In the genomic region with DNA sequence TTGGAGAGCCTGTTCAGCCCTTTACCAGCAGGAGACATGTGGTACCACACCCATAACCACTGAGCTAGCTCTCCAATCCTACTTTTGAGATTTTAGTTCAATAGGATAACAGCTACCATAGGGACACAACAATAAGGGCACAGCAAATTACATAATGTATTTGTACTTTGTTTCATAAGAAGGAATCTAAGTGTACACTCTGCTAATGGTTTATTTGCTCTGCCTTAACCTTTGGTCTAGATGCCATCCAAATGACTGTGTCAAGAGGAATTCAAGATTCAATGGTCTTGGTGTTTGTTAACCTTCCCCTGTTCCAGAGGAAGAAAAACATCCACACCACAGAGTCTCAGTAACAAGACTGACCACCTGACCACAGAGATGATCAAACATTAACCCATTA, we compare ENCODE assay signal across 22 mouse cellular contexts. TPM values are rescaled to one million over a fixed set of nuclear protein-coding genes. Genes with fewer than 3 reads are reported as not detected.
DNase-seq lines count a peak whose midpoint lies in the region; ATAC-seq lines count a peak whose summit lies in the region.
"Had no signal": no experiment of that assay in that cellular context is flagged by ENCODE, and none has a peak within 500 bp of the region (broad histone marks: within the 10 kb centered on the region; RNA-seq: fewer than 3 reads in every experiment).

No protein-coding gene starts in this region.

- no peak overlapping the region for H3K4me2 ChIP-seq in kidney, embryonic 14.5 days (replicated peaks; ENCODE audit: low read depth, low read length)
- no peak overlapping the region for H3K4me2 ChIP-seq in intestine, embryonic 15.5 days (replicated peaks)
- H3K4me2 ChIP-seq in neural tube, embryonic 15.5 days = no peak overlapping the region
- H3K4me2 ChIP-seq: embryonic facial prominence, embryonic 13.5 days; forebrain, embryonic 15.5 days; hindbrain, embryonic 12.5 days; limb, embryonic 12.5 days; liver, embryonic 15.5 days; midbrain, embryonic 13.5 days; neural tube, embryonic 12.5 days had no signal

- peak; percentile 59 for DNase-seq in kidney, adult 11 months
- DNase-seq in lung, adult 18-20 months = peak; percentile 32 to 56
- no peak for DNase-seq in lung, postnatal 10 days
- peak; percentile 65 for DNase-seq in yolk sac, embryonic 10.5 days (ENCODE audit: low spot score)
- DNase-seq: adrenal gland, postnatal 25 days; cerebellum, adult 11-12 months; cerebellum, postnatal 14 days; gastrocnemius, postnatal 25 days; thymus, postnatal 25 days had no signal

- no peak for ATAC-seq in kidney, embryonic 14.5 days (ENCODE audit: low FRiP score, low TSS enrichment)
- peak; percentile 68 for ATAC-seq in intestine, embryonic 15.5 days
- no peak for ATAC-seq in neural tube, embryonic 15.5 days (ENCODE audit: low FRiP score)
- ATAC-seq: forebrain, embryonic 15.5 days; midbrain, embryonic 13.5 days had no signal

- no peaks in the 10 kb centered on the region for H3K9me3 ChIP-seq in kidney, embryonic 14.5 days (ENCODE audit: control insufficient read depth, low read length)
- no peaks in the 10 kb centered on the region for H3K9me3 ChIP-seq in intestine, embryonic 15.5 days
- no peaks in the 10 kb centered on the region for H3K9me3 ChIP-seq in neural tube, embryonic 15.5 days (replicated peaks)
- H3K9me3 ChIP-seq: embryonic facial prominence, embryonic 13.5 days; forebrain, embryonic 15.5 days; hindbrain, embryonic 12.5 days; limb, embryonic 12.5 days; liver, embryonic 15.5 days; midbrain, embryonic 13.5 days; neural tube, embryonic 12.5 days had no signal

- no peaks in the 10 kb centered on the region for H3K36me3 ChIP-seq in kidney, embryonic 14.5 days (ENCODE audit: control insufficient read depth, insufficient read depth, low read length)
- H3K36me3 ChIP-seq in intestine, embryonic 15.5 days = no peaks in the 10 kb centered on the region
- H3K36me3 ChIP-seq in neural tube, embryonic 15.5 days = no peaks in the 10 kb centered on the region
- H3K36me3 ChIP-seq: embryonic facial prominence, embryonic 13.5 days; forebrain, embryonic 15.5 days; hindbrain, embryonic 12.5 days; limb, embryonic 12.5 days; liver, embryonic 15.5 days; midbrain, embryonic 13.5 days; neural tube, embryonic 12.5 days had no signal

- H3K27me3 ChIP-seq in kidney, embryonic 14.5 days (ENCODE audit: control insufficient read depth, insufficient read depth, low read length) = no peaks in the 10 kb centered on the region
- no peaks in the 10 kb centered on the region for H3K27me3 ChIP-seq in intestine, embryonic 15.5 days (replicated peaks)
- no peaks in the 10 kb centered on the region for H3K27me3 ChIP-seq in neural tube, embryonic 15.5 days (replicated peaks)
- H3K27me3 ChIP-seq: forebrain, embryonic 15.5 days; midbrain, embryonic 13.5 days; neural tube, embryonic 12.5 days had no signal

- H3K9ac ChIP-seq in kidney, embryonic 14.5 days (ENCODE audit: low read depth, low read length) = no peak overlapping the region
- no peak overlapping the region for H3K9ac ChIP-seq in intestine, embryonic 15.5 days
- H3K9ac ChIP-seq in neural tube, embryonic 15.5 days (replicated peaks) = no peak overlapping the region
- H3K9ac ChIP-seq: embryonic facial prominence, embryonic 13.5 days; forebrain, embryonic 15.5 days; hindbrain, embryonic 12.5 days; limb, embryonic 12.5 days; liver, embryonic 15.5 days; midbrain, embryonic 13.5 days; neural tube, embryonic 12.5 days had no signal

- no peak overlapping the region for H3K4me3 ChIP-seq in kidney, embryonic 14.5 days (ENCODE audit: low read length)
- H3K4me3 ChIP-seq in intestine, embryonic 15.5 days (replicated peaks) = no peak overlapping the region
- H3K4me3 ChIP-seq in neural tube, embryonic 15.5 days (replicated peaks) = no peak overlapping the region
- H3K4me3 ChIP-seq: embryonic facial prominence, embryonic 13.5 days; forebrain, embryonic 15.5 days; hindbrain, embryonic 12.5 days; limb, embryonic 12.5 days; liver, embryonic 15.5 days; midbrain, embryonic 13.5 days; neural tube, embryonic 12.5 days had no signal

- no peaks in the 10 kb centered on the region for H3K4me1 ChIP-seq in kidney, embryonic 14.5 days (ENCODE audit: control insufficient read depth, insufficient read depth, low read length)
- H3K4me1 ChIP-seq in intestine, embryonic 15.5 days (replicated peaks) = no peaks in the 10 kb centered on the region; the same call in 1 of the 2 replicates
- H3K4me1 ChIP-seq in neural tube, embryonic 15.5 days = peaks cover 9% of the 10 kb centered on the region; the same call in 1 of the 2 replicates
- H3K4me1 ChIP-seq: limb, embryonic 12.5 days had no signal

- H3K27ac ChIP-seq in kidney, embryonic 14.5 days (ENCODE audit: low read depth, low read length) = no peak overlapping the region
- H3K27ac ChIP-seq in intestine, embryonic 15.5 days = no peak overlapping the region
- H3K27ac ChIP-seq in neural tube, embryonic 15.5 days (replicated peaks) = no peak overlapping the region
- H3K27ac ChIP-seq: embryonic facial prominence, embryonic 13.5 days; forebrain, embryonic 15.5 days; hindbrain, embryonic 12.5 days; limb, embryonic 12.5 days; liver, embryonic 15.5 days; midbrain, embryonic 13.5 days; neural tube, embryonic 12.5 days had no signal

RNA-seq across cellular contexts. Expression of gene Cyp4b1, which starts 11.7 kb away (rescaled TPM):
- 1.9 and 3.1 TPM in 2 replicates for polyA plus RNA-seq in kidney, embryonic 14.5 days (2014; fragmentation: Nextera tagmentation; extraction: Ambion mirVana)
- 2.0 and 2.6 TPM in 2 replicates for polyA plus RNA-seq in intestine, embryonic 15.5 days (2015; fragmentation: Nextera tagmentation; extraction: Ambion mirVana)
- 1.3 TPM in 2 replicates for polyA plus RNA-seq in neural tube, embryonic 15.5 days (2015; fragmentation: Nextera tagmentation; extraction: Ambion mirVana)
- polyA plus RNA-seq: limb, embryonic 12.5 days had no signal

RNA-seq across cellular contexts. Expression of gene Cyp4a32, which starts 58.4 kb away (rescaled TPM):
- polyA plus RNA-seq in kidney, embryonic 14.5 days (2014; fragmentation: Nextera tagmentation; extraction: Ambion mirVana) = not detected in 2 replicates
- not detected in 2 replicates for polyA plus RNA-seq in intestine, embryonic 15.5 days (2015; fragmentation: Nextera tagmentation; extraction: Ambion mirVana)
- polyA plus RNA-seq in neural tube, embryonic 15.5 days (2015; fragmentation: Nextera tagmentation; extraction: Ambion mirVana) = not detected in 2 replicates
- polyA plus RNA-seq: embryonic facial prominence, embryonic 13.5 days; forebrain, embryonic 15.5 days; heart, postnatal 0 days; hindbrain, embryonic 12.5 days; limb, embryonic 12.5 days; liver, embryonic 15.5 days; midbrain, embryonic 13.5 days; neural tube, embryonic 12.5 days; small intestine, adult 2 months; testis, adult 2 months had no signal
